Mouse (Mus musculus): ENCODE measurements around the gene Syt10. TPM values are rescaled to one million over a fixed set of nuclear protein-coding genes. Genes with fewer than 3 reads are reported as not detected.
A peak's percentile ranks its signal among the peaks of the same experiment; 100 is the strongest.
"Not testable (repeated sequence)": the region's sequence is repeated elsewhere in the genome, so short reads cannot be mapped to it uniquely, and the experiment has no call there.

Gene Syt10
- 0.14 and 0.17 TPM in 2 replicates for polyA plus RNA-seq (2016; fragmentation: Nextera tagmentation; extraction: Ambion mirVana)

- WGBS, result under 1% methylated on average over 53 of the region's 53 CpGs
Measured at GRCm38 (mm10) chr15:89841364-89842017, at the start of gene Syt10. Syt10 (minus strand) TSS chr15:89841860.

GRCm38 (mm10) chr15:89883799-89884198 is 42.1 kb upstream of the Syt10 start:
- Histone ChIP-seq H3K4me1 (no peaks in the 10 kb centered on the region), H3K27me3 (ENCODE audit: poor library complexity, severe bottlenecking) (no peaks in the 10 kb centered on the region), H3K4me3 (no peak overlapping the region), H3K9me3 (peaks cover 3% of the 10 kb centered on the region; the same call in 1 of the 2 replicates), H3K27ac (no peak overlapping the region), H3K36me3 (replicated peaks) (no peaks in the 10 kb centered on the region)
- DNase-seq (ENCODE audit: extremely low spot score, low spot score), result no peak
- WGBS, result 91% methylated on average over 2 of the region's 2 CpGs

More at GRCm38 (mm10) chr15:89841364-89842017, at the start of gene Syt10:
- Histone ChIP-seq H3K27ac (peak within 1 kb of the TSS; percentile 56; the same call in 1 of the 2 replicates), H3K36me3 (replicated peaks) (no peaks in the 10 kb centered on the region), H3K9me3 (no peaks in the 10 kb centered on the region), H3K4me3 (peak within 1 kb of the TSS; percentile 70), H3K27me3 (ENCODE audit: poor library complexity, severe bottlenecking) (peaks cover 48% of the 10 kb centered on the region), H3K4me1 (peaks cover 14% of the 10 kb centered on the region)
- peak; percentile 44 for DNase-seq (ENCODE audit: extremely low spot score, low spot score)

- 89% methylated on average over 2 of the region's 2 CpGs for WGBS
- no peak overlapping the region for H3K4me3 ChIP-seq
Measured at GRCm38 (mm10) chr15:89878981-89879380, 37.3 kb upstream of the Syt10 start.

GRCm38 (mm10) chr15:89816098-89816497 is 25.6 kb downstream of the Syt10 start:
- no peaks in the 10 kb centered on the region for H3K36me3 ChIP-seq (replicated peaks)
- DNase-seq (ENCODE audit: extremely low spot score, low spot score), result peak; percentile 27
- peaks cover 14% of the 10 kb centered on the region for H3K4me1 ChIP-seq
- H3K27ac ChIP-seq, result peak overlapping the region; percentile 53; the same call in 1 of the 2 replicates
- no peaks in the 10 kb centered on the region for H3K9me3 ChIP-seq
- 34% methylated on average over 10 of the region's 10 CpGs for WGBS
- peak overlapping the region; percentile 3; the same call in 1 of the 2 replicates for H3K4me3 ChIP-seq
- H3K27me3 ChIP-seq (ENCODE audit: poor library complexity, severe bottlenecking), result no peaks in the 10 kb centered on the region

More at GRCm38 (mm10) chr15:89878981-89879380, 37.3 kb upstream of the Syt10 start:
- no peak for DNase-seq (ENCODE audit: extremely low spot score, low spot score)
- Histone ChIP-seq H3K36me3 (replicated peaks) (no peaks in the 10 kb centered on the region), H3K9me3 (no peaks in the 10 kb centered on the region), H3K27me3 (ENCODE audit: poor library complexity, severe bottlenecking) (no peaks in the 10 kb centered on the region), H3K27ac (no peak overlapping the region), H3K4me1 (no peaks in the 10 kb centered on the region)

- 95% methylated on average over 3 of the region's 3 CpGs for WGBS
- H3K4me1 ChIP-seq, result no peaks in the 10 kb centered on the region
- no peak overlapping the region for H3K4me3 ChIP-seq
- no peaks in the 10 kb centered on the region for H3K9me3 ChIP-seq
- H3K36me3 ChIP-seq (replicated peaks), result no peaks in the 10 kb centered on the region
- H3K27ac ChIP-seq, result no peak overlapping the region
- H3K27me3 ChIP-seq (ENCODE audit: poor library complexity, severe bottlenecking), result no peaks in the 10 kb centered on the region
- DNase-seq (ENCODE audit: extremely low spot score, low spot score), result no peak
Measured at GRCm38 (mm10) chr15:89804478-89804877, 37.2 kb downstream of the Syt10 start.

GRCm38 (mm10) chr15:89779928-89780327 is 61.7 kb downstream of the Syt10 start:
- Histone ChIP-seq H3K4me3 (no peak overlapping the region), H3K36me3 (replicated peaks) (no peaks in the 10 kb centered on the region), H3K27ac (no peak overlapping the region), H3K4me1 (no peaks in the 10 kb centered on the region), H3K27me3 (ENCODE audit: poor library complexity, severe bottlenecking) (no peaks in the 10 kb centered on the region), H3K9me3 (no peaks in the 10 kb centered on the region)
- no peak for DNase-seq (ENCODE audit: extremely low spot score, low spot score)
- 84% methylated on average over 9 of the region's 9 CpGs for WGBS

GRCm38 (mm10) chr15:89766016-89766415 is 75.6 kb downstream of the Syt10 start:
- DNase-seq (ENCODE audit: extremely low spot score, low spot score); H3K4me3 ChIP-seq; H3K9me3 ChIP-seq; H3K27ac ChIP-seq; H3K4me1 ChIP-seq; H3K36me3 ChIP-seq (replicated peaks); H3K27me3 ChIP-seq (ENCODE audit: poor library complexity, severe bottlenecking): not testable (repeated sequence)
- WGBS, result 89% methylated on average over 11 of the region's 13 CpGs

- Histone ChIP-seq H3K27ac (no peak overlapping the region), H3K36me3 (replicated peaks) (no peaks in the 10 kb centered on the region), H3K4me1 (no peaks in the 10 kb centered on the region), H3K27me3 (ENCODE audit: poor library complexity, severe bottlenecking) (no peaks in the 10 kb centered on the region), H3K9me3 (peaks cover 7% of the 10 kb centered on the region; the same call in 1 of the 2 replicates), H3K4me3 (no peak overlapping the region)
- DNase-seq (ENCODE audit: extremely low spot score, low spot score), result no peak
- 83% methylated on average over 3 of the region's 3 CpGs for WGBS
Measured at GRCm38 (mm10) chr15:89733611-89734010, 108.0 kb downstream of the Syt10 start.

Small RNAs within 50 kb of the gene (microRNA-seq; reads per million reads assigned to microRNA genes)
- not detected for gene Gm24643

Other genes starting within 250 kb of the Syt10 start
- gene Rabl2, start 249.9 kb downstream of the Syt10 start, polyA plus RNA-seq (2016; fragmentation: Nextera tagmentation; extraction: Ambion mirVana), result 73.0 and 78.6 TPM in 2 replicates